Comparison of ENCODE assay signal across 8 mouse cellular contexts in the genomic region with DNA sequence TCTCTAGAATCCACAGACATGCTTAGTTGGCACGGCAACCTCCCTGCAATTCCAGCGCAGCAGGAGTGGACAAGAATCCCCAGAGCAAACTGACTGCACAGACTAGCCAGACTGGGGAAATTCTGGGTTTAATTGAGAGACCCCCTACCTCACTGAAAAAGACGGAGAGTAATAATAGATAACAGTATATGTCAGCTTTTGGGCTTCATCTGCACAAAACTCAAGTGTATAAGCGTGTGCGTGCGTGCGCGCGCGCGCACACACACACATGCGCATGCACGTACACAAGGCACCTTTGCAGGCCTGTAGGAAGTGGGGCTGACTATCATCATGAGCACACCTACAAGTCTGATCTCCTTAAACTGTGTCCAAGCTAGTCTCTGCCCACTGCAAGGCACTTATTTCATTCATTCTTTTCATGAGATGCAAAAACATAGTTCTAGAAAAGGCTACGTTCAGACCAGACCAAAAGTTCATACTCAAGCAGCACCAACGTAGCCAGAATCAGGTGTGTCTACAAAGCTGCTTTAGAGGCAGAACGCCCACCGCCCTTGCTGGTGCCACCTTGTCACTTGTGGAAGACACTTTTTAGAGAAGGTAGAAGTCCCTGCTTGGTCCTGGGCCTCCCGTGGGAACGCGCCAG.
DNase-seq lines count a peak whose midpoint lies in the region; ATAC-seq and TF ChIP-seq lines count a peak whose summit lies in the region.

No protein-coding gene starts in this region.

- peak; percentile 5 for DNase-seq in right cerebral cortex, postnatal 25 days
- no peak for DNase-seq in right cerebral cortex, postnatal 14 days
- no peak for DNase-seq in limb, embryonic 14.5 days (ENCODE audit: low spot score)
- DNase-seq in c-Kit-positive CD71-positive TER-119-positive erythroid progenitor cells, embryonic 14.5 days (ENCODE audit: low spot score): no peak
- DNase-seq in yolk sac, embryonic 10.5 days (ENCODE audit: low spot score): no peak

- H3K4me2 ChIP-seq in forebrain, embryonic 12.5 days: peak overlapping the region; percentile 95
- H3K4me2 ChIP-seq in limb, embryonic 14.5 days (replicated peaks; ENCODE audit: low read depth, low read length, severe bottlenecking): peak overlapping the region; percentile 95
- H3K4me2 ChIP-seq in stomach, embryonic 15.5 days: peak overlapping the region; percentile 90

- no peaks in the 10 kb centered on the region for H3K36me3 ChIP-seq in forebrain, embryonic 12.5 days (replicated peaks)
- H3K36me3 ChIP-seq in limb, embryonic 14.5 days (ENCODE audit: control insufficient read depth, insufficient read depth, low read length): no peaks in the 10 kb centered on the region
- no peaks in the 10 kb centered on the region for H3K36me3 ChIP-seq in stomach, embryonic 15.5 days

- H3K9ac ChIP-seq in forebrain, embryonic 12.5 days: peak overlapping the region; percentile 60
- peak overlapping the region; percentile 45 for H3K9ac ChIP-seq in limb, embryonic 14.5 days (ENCODE audit: low read depth, low read length, severe bottlenecking)
- 0 out of 2 replicates have a peak overlapping the region, but pooled peaks have one; percentile 16 for H3K9ac ChIP-seq in stomach, embryonic 15.5 days

- H3K4me1 ChIP-seq in forebrain, embryonic 12.5 days: peaks cover 24% of the 10 kb centered on the region
- 0 out of 2 replicates have a peak, but pooled peaks cover 4% of the 10 kb centered on the region for H3K4me1 ChIP-seq in limb, embryonic 14.5 days (ENCODE audit: control insufficient read depth, insufficient read depth, low read length)
- H3K4me1 ChIP-seq in stomach, embryonic 15.5 days: 0 out of 2 replicates have a peak, but pooled peaks cover 7% of the 10 kb centered on the region

- H3K4me3 ChIP-seq in forebrain, embryonic 12.5 days (replicated peaks): peak overlapping the region; percentile 52
- H3K4me3 ChIP-seq in limb, embryonic 14.5 days (replicated peaks; ENCODE audit: low read length): peak overlapping the region; percentile 46
- peak overlapping the region; percentile 45 for H3K4me3 ChIP-seq in stomach, embryonic 15.5 days (replicated peaks)

- H3K27ac ChIP-seq in forebrain, embryonic 12.5 days: no peak overlapping the region
- H3K27ac ChIP-seq in limb, embryonic 14.5 days (replicated peaks; ENCODE audit: low read depth, low read length): no peak overlapping the region
- H3K27ac ChIP-seq in stomach, embryonic 15.5 days: peak overlapping the region; percentile 78

- peak; percentile 44; the same call in 1 of the 2 replicates for ATAC-seq in forebrain, embryonic 12.5 days (ENCODE audit: low FRiP score)
- ATAC-seq in limb, embryonic 14.5 days (ENCODE audit: low FRiP score, low read depth): no peak
- no peak for ATAC-seq in stomach, embryonic 15.5 days (ENCODE audit: insufficient read depth, low FRiP score, low read depth)
- no peak for ATAC-seq in erythroid progenitor cell, adult 5-6 weeks (replicated peaks; ENCODE audit: low FRiP score, poor library complexity, severe bottlenecking)

- 12% methylated on average over 20 of the region's 20 CpGs for WGBS in forebrain, embryonic 12.5 days
- WGBS in limb, embryonic 14.5 days: 16% methylated on average over 20 of the region's 20 CpGs
- 9% methylated on average over 20 of the region's 20 CpGs for WGBS in stomach, embryonic 15.5 days

- TF ChIP-seq POLR2A in limb, embryonic 14.5 days (IDR thresholded peaks at IDR 0.05; ENCODE audit: borderline replicate concordance, extremely low read depth, insufficient read depth, insufficient read length): no peak

- H3K9me3 ChIP-seq in forebrain, embryonic 12.5 days: peaks cover 3% of the 10 kb centered on the region; the same call in 1 of the 2 replicates
- no peaks in the 10 kb centered on the region for H3K9me3 ChIP-seq in limb, embryonic 14.5 days (ENCODE audit: control insufficient read depth, low read length)
- no peaks in the 10 kb centered on the region; the same call in 1 of the 2 replicates for H3K9me3 ChIP-seq in stomach, embryonic 15.5 days

- H3K27me3 ChIP-seq in forebrain, embryonic 12.5 days: peaks cover 45% of the 10 kb centered on the region
- H3K27me3 ChIP-seq in limb, embryonic 14.5 days (ENCODE audit: control insufficient read depth, insufficient read depth, low read length): peaks cover 12% of the 10 kb centered on the region
- peaks cover 18% of the 10 kb centered on the region for H3K27me3 ChIP-seq in stomach, embryonic 15.5 days (replicated peaks)
